Mouse (Mus musculus) olfactory bulb, adult 2 months (tissue): Measurements from ENCODE around the gene Slc4a2. TPM values are rescaled to one million over a fixed set of nuclear protein-coding genes. Genes with fewer than 3 reads are reported as not detected.
"Not testable (repeated sequence)": the region's sequence is repeated elsewhere in the genome, so short reads cannot be mapped to it uniquely, and the experiment has no call there.

Source experiments
- H3K27ac ChIP-seq: fragments of 200-500 bp; 2 replicates; pipeline ENCODE4 v1.5.1; 2012; ENCODE audit warnings: low read depth, low read length; ENCODE audit not compliant: insufficient read depth
- H3K4me1 ChIP-seq: fragments of 200-500 bp; 2 replicates; pipeline ENCODE4 v1.6.1; 2012; ENCODE audit warnings: low read length; ENCODE audit not compliant: control insufficient read depth, insufficient read depth
- H3K4me3 ChIP-seq: fragments of 200-500 bp; 2 replicates; pipeline ENCODE4 v1.5.1; 2012; ENCODE audit warnings: mild to moderate bottlenecking, low read depth, low read length, moderate library complexity; ENCODE audit not compliant: insufficient read depth
- CTCF ChIP-seq: fragments of 200-500 bp; IDR thresholded peaks from 2 replicates; pipeline ENCODE4 v1.5.1; 2012; ENCODE audit warnings: low read depth, mild to moderate bottlenecking, low read length, moderate library complexity; ENCODE audit not compliant: insufficient read depth
- POLR2A ChIP-seq: fragments of 200-500 bp; IDR thresholded peaks from 2 replicates; pipeline ENCODE4 v1.6.1; 2012; ENCODE audit warnings: mild to moderate bottlenecking, low read depth, low read length, moderate library complexity; ENCODE audit not compliant: insufficient read depth
- WGBS: fragments of 180-500 bp; shearing (Covaris S2); methylation state at CpG from one replicate; pipeline ENCODE4 v1.1.7; 2018; 5-methylcytosine and 5-hydroxymethylcytosine counted together
- polyA plus RNA-seq: library from polyadenylated mRNA; stranded (reverse); fragments of >200 nt; gene quantifications from 2 replicates; pipeline ENCODE4 v1.2.4, GENCODE M21; 2012; ENCODE audit warnings: low replicate concordance; ENCODE audit not compliant: missing spikeins, insufficient read depth, insufficient read length

Gene Slc4a2
- polyA plus RNA-seq, 1 experiment: not detected

DNA sequence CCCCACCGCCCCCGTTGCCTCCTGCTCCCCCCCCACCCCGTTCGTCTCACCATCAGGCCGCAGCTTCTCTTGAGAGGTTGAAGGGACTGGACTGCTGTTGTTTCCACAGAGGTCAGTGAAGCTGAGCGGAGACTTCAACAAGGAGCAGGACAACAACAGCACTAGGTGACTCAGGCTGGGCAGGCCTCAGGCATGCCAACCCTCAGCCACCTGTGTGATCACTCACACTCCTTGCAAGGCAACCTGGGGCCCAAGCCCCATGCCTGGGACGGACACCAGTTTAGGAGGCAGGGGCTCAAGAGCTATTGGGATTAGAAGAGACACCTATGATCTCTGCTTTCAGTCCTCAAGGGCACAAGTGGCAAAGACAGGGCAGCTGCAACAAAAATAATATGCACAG, 31.8 kb upstream of the Slc4a2 start, which contains the start of gene Atg9b:
TSS of gene Atg9b (minus strand) at position 280 of the 400 bp plus-strand sequence.
- WGBS: 91% methylated on average over 7 of the region's 7 CpGs
- no peak for TF ChIP-seq CTCF
- TF ChIP-seq POLR2A: no peak
- Histone ChIP-seq H3K4me3 (no peak within 1 kb of the TSS), H3K4me1 (peaks cover 15% of the 10 kb centered on the region), H3K27ac (no peak within 1 kb of the TSS)

- WGBS: 81% methylated on average over 7 of the region's 7 CpGs
- Histone ChIP-seq H3K27ac (no peak overlapping the region), H3K4me3 (no peak overlapping the region), H3K4me1 (peaks cover 7% of the 10 kb centered on the region)
- no peak for TF ChIP-seq CTCF
Measured at GRCm38 (mm10) chr5:24392724-24393123, 30.9 kb upstream of the Slc4a2 start.

DNA sequence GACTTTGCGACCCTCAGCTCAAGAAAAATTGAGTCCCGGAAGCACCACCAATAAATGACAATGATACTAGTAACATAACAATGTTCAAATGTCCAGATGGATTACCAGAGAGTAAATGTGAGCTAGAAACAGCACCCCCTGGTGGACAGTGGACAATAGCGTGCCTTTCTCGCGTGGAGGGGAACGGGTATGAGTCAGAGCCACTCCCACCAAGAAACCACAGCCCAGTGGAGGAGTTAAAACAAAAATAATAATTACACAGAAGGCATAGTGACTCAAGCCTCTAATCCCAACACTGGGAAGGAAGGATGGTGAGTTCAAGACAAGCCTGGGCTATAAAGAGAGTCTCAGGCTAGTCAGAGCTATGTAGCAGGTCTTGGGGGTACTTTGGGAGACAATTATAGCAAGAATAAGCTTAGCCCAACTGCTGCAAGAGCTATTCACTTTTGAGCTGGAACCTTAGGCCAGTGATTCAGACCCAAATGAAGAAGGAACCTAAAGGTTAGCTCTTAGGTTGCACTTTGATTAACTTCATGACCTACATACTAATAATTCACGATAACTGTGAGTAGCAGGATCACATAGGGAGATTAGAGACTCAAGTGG, 30.1 kb upstream of the Slc4a2 start, which contains the start of gene Abcb8:
TSS of gene Abcb8 (plus strand) at position 272 of the 606 bp plus-strand sequence.
- Histone ChIP-seq H3K4me3 (peak within 1 kb of the TSS; percentile 77), H3K4me1 (no peaks in the 10 kb centered on the region), H3K27ac (peak within 1 kb of the TSS; percentile 95)
- TF ChIP-seq POLR2A (no peak), CTCF (peak; percentile 42; the same call in 1 of the 2 replicates)
- WGBS: 20% methylated on average over 7 of the region's 7 CpGs

- under 1% methylated on average over 36 of the region's 36 CpGs for WGBS
- TF ChIP-seq POLR2A: peak; percentile 51; the same call in 1 of the 2 replicates
- peak; percentile 73 for TF ChIP-seq CTCF
- Histone ChIP-seq H3K4me1 (no peaks in the 10 kb centered on the region), H3K27ac (peak overlapping the region; percentile 95), H3K4me3 (peak overlapping the region; percentile 77)
Measured at GRCm38 (mm10) chr5:24394165-24394894, 29.3 kb upstream of the Slc4a2 start.

- not testable (repeated sequence) for H3K4me3 ChIP-seq, H3K27ac ChIP-seq, H3K4me1 ChIP-seq
- 91% methylated on average over 6 of the region's 6 CpGs for WGBS
Measured at GRCm38 (mm10) chr5:24396254-24396653, 27.4 kb upstream of the Slc4a2 start.

DNA sequence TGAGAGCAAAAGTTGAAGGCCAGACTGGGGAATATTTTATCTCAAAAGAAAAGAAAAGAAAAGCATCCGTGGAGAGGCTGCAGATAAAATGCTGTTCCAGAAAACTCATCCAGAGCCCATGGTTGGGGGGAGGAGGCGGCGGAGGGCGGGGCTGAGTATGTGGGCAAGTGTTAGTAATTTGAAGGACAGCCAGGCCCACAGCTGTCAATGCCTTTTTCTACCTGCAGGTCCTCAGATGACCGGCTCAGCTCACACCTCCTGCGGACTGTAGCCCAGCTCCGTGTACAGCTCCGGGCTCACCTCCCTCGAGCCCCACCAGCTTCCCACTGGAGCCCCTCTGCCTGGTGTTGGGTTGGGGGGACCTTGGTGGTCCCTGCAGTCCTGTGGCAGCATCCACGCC, 24.0 kb upstream of the Slc4a2 start:
- TF ChIP-seq POLR2A: no peak
- TF ChIP-seq CTCF: no peak
- H3K4me1 ChIP-seq: peaks cover 7% of the 10 kb centered on the region
- 91% methylated on average over 10 of the region's 10 CpGs for WGBS

DNA sequence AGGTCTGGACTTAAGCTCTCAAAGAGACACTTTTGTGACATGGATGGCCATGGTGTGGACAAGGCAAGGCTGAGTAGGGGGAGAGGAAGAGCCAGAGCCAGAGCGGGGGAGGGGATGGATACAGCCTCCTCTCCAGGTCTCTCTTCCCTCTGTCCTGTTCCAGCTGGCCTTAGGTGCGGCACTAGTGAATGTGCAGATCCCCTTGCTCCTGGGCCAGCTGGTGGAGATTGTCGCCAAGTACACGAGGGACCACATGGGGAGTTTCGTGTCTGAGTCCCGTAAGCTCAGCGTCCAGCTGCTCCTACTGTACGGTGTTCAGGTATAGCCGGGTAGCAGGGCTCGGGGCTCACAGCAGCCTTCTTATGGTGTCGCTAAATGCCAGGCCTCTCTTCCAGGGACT, 23.3 kb upstream of the Slc4a2 start:
- WGBS: 92% methylated on average over 11 of the region's 11 CpGs
- Histone ChIP-seq H3K4me1 (peaks cover 11% of the 10 kb centered on the region), H3K27ac (no peak overlapping the region), H3K4me3 (no peak overlapping the region)
- TF ChIP-seq POLR2A (no peak), CTCF (no peak)

More for the DNA sequence above, 24.0 kb upstream of the Slc4a2 start:
- H3K27ac ChIP-seq: no peak overlapping the region
- no peak overlapping the region for H3K4me3 ChIP-seq

DNA sequence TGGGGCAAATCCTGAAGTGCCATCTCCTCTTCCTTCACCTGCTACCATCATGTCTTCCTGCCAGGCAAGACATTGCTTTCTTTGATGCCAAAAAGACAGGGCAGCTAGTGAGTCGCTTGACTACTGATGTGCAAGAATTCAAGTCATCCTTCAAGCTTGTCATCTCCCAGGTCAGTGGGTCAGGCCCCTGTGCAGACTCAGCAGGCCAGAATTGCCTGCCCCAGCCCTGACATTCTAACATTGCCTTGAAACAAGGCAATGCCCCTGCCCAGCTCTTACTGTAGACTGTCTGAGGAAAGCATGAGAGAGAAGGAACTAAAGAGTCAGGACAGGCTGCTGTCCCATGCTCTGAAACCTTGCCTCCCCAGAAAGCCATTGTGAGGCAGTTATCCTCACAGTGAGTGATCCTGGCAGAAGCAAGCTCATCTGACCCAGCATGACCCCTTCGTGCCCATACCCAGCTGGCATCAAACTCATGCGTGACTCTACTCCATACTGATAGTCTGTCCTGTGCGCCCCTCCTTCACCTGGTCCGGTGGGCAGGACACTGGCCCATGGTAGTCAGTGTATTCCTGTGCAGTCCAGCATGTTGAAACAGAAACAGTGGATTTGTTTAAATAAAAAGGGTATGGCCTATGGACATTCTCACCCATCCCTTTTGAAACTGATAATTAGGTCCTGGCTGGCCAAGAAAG, 22.6 kb upstream of the Slc4a2 start:
- WGBS: 90% methylated on average over 5 of the region's 5 CpGs
- Histone ChIP-seq H3K4me1 (peaks cover 18% of the 10 kb centered on the region), H3K27ac (no peak overlapping the region), H3K4me3 (no peak overlapping the region)
- no peak for TF ChIP-seq CTCF

DNA sequence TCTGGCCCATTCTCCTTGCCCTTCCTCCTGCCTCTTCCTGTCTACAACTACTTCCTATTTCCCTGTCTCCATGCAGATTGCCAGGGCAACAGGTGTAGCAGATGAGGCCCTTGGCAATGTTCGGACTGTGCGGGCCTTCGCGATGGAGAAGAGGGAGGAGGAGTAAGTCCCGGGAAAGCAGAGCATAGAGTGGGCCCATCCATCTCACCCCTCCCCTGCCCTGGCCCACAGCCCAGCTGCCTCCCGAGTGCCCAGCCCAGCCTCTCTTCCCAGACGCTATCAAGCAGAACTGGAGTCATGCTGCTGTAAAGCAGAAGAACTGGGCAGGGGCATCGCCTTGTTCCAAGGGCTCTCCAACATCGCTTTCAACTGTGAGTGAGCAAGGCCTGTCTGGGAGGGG, 21.7 kb upstream of the Slc4a2 start:
- TF ChIP-seq CTCF (no peak), POLR2A (no peak)
- H3K27ac ChIP-seq: no peak overlapping the region
- peaks cover 24% of the 10 kb centered on the region for H3K4me1 ChIP-seq
- 54% methylated on average over 9 of the region's 9 CpGs for WGBS
- no peak overlapping the region for H3K4me3 ChIP-seq
